Mouse (Mus musculus) embryonic facial prominence, embryonic 10.5 days (tissue): ENCODE results near the gene App. TPM values are rescaled to one million over a fixed set of nuclear protein-coding genes. Genes with fewer than 3 reads are reported as not detected.

ENCODE experiments used
- DNase-seq: peaks from one replicate; pipeline ENCODE4 v3.0.0-alpha.2; 2017; ENCODE audit warnings: low spot score
- H3K27ac ChIP-seq: fragments of 300-500 bp; sonication (generic); replicated peaks from 2 replicates; pipeline ENCODE4 v1.5.1; 2016; ENCODE audit warnings: mild to moderate bottlenecking
- H3K27me3 ChIP-seq: fragments of 300-500 bp; sonication (generic); replicated peaks from 2 replicates; pipeline ENCODE4 v1.6.1; 2016; ENCODE audit warnings: low read depth, mild to moderate bottlenecking; ENCODE audit not compliant: poor library complexity, severe bottlenecking
- H3K36me3 ChIP-seq: fragments of 300-500 bp; sonication (generic); replicated peaks from 2 replicates; pipeline ENCODE4 v1.6.1; 2016; ENCODE audit warnings: mild to moderate bottlenecking, moderate library complexity
- H3K4me1 ChIP-seq: fragments of 300-500 bp; sonication (generic); 2 replicates; pipeline ENCODE4 v1.6.1; 2016
- H3K4me3 ChIP-seq: fragments of 300-500 bp; sonication (generic); 2 replicates; pipeline ENCODE4 v1.5.1; 2016; ENCODE audit warnings: mild to moderate bottlenecking, moderate library complexity
- H3K9me3 ChIP-seq: fragments of 300-500 bp; sonication (generic); 2 replicates; pipeline ENCODE4 v1.6.1; 2016; ENCODE audit warnings: mild to moderate bottlenecking
- WGBS: fragments of 180-500 bp; shearing (Covaris S2); methylation state at CpG from one replicate; pipeline ENCODE4 v1.1.7; 2016; 5-methylcytosine and 5-hydroxymethylcytosine counted together
- polyA plus RNA-seq: library from polyadenylated mRNA; unstranded; fragments of >200 nt; fragmentation: Nextera tagmentation; extraction: Ambion mirVana; gene quantifications from 2 replicates; pipeline ENCODE4 v1.2.1, GENCODE M21; 2016

Gene App
- polyA plus RNA-seq, 1 experiment from 2014 or later, result 116 TPM

DNA sequence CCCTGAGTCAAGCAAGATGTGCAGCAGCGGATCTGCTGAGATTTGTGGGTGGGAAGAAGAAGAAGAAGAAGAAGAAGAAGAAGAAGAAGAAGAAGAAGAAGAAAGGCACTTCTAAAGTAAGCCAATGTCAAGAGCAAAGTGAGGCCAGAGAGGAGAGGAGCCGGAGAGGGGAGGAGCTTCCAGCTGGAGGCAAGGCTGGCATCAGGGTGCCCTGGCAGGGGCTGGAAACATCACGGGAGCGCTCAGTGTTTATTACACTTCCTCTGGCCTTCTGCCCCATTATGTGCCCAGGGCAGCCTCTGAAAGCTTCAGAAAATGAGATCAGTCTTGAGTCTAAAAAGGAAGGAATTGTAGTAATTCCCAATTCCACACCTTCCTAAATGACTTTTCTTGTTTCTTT, 145.2 kb downstream of the App start:
- peaks cover 97% of the 10 kb centered on the region for H3K36me3 ChIP-seq
- H3K4me3 ChIP-seq, result no peak overlapping the region

GRCm38 (mm10) chr16:85024706-85025105, 148.9 kb downstream of the App start:
- DNase-seq, result no peak
- peaks cover 83% of the 10 kb centered on the region for H3K36me3 ChIP-seq
- no peaks in the 10 kb centered on the region for H3K4me1 ChIP-seq
- no peaks in the 10 kb centered on the region for H3K9me3 ChIP-seq
- no peaks in the 10 kb centered on the region for H3K27me3 ChIP-seq
- H3K4me3 ChIP-seq, result no peak overlapping the region
- H3K27ac ChIP-seq, result no peak overlapping the region
- 96% methylated on average over 8 of the region's 8 CpGs for WGBS

More for the DNA sequence above, 145.2 kb downstream of the App start:
- DNase-seq, result no peak
- Histone ChIP-seq H3K4me1 (no peaks in the 10 kb centered on the region), H3K9me3 (no peaks in the 10 kb centered on the region), H3K27me3 (no peaks in the 10 kb centered on the region), H3K27ac (no peak overlapping the region)
- WGBS, result 98% methylated on average over 4 of the region's 4 CpGs

DNA sequence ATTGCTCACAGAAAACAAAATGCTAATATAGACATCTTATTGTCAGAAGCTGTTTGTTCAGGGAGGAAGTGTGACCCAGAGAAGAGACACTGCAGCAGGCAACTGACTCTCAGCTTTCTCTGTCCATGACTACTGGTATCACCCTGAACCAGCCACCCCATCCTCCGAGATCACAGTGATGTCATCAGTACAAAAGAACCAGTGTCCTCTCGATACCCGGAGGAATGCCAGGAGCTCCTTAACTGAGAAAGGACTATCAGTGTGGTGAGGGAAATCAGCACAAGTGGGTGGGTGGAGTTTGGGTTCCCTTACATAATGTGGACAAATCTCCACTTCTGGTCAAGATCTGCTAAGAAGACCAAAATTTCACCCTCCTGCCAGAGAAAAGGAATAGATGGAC, 150.5 kb downstream of the App start:
- 79% methylated on average over 3 of the region's 3 CpGs for WGBS
- Histone ChIP-seq H3K4me1 (no peaks in the 10 kb centered on the region), H3K9me3 (no peaks in the 10 kb centered on the region), H3K36me3 (peaks cover 75% of the 10 kb centered on the region), H3K27ac (no peak overlapping the region), H3K4me3 (no peak overlapping the region), H3K27me3 (no peaks in the 10 kb centered on the region)
- DNase-seq, result no peak

DNA sequence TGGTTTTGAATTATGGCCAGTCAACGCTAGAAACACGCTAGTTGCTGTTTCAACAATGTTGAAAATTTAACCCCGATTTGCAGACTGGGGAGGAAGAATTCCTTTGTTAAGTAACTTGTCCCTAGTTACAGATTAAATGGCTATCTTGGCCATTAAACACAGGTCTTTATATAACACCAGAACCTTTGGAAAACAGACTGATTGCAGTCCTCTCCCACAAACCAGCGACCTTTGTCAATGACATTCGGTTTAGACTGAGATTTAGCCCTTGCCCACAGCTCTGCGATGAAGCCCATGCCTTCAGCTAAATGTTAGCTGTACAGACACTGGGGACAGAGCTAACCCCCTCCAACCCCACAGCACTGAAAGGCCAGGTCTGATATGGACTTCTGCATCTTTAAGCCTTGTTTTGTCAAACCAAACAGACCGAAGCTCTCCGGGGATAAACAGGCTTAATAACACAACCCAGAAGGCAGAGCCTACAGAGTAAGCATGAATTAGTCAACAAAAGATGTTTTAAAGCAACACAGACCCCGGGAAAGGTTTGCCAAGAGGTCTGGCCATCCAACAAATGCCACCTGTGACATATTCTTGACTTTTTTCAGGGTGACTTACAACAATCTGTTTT, 152.8 kb downstream of the App start:
- peaks cover 64% of the 10 kb centered on the region for H3K36me3 ChIP-seq
- no peak for DNase-seq
- H3K27ac ChIP-seq, result no peak overlapping the region
- 91% methylated on average over 9 of the region's 9 CpGs for WGBS
- no peaks in the 10 kb centered on the region for H3K27me3 ChIP-seq
- H3K4me3 ChIP-seq, result no peak overlapping the region
- no peaks in the 10 kb centered on the region for H3K9me3 ChIP-seq
- no peaks in the 10 kb centered on the region for H3K4me1 ChIP-seq

- Histone ChIP-seq H3K9me3 (no peaks in the 10 kb centered on the region), H3K36me3 (peaks cover 60% of the 10 kb centered on the region), H3K4me3 (no peak overlapping the region), H3K4me1 (no peaks in the 10 kb centered on the region), H3K27ac (no peak overlapping the region), H3K27me3 (no peaks in the 10 kb centered on the region)
- WGBS, result 89% methylated on average over 5 of the region's 5 CpGs
- no peak for DNase-seq
These were observed 154.3 kb downstream of the App start for GRCm38 (mm10) chr16:85019273-85019672.

DNA sequence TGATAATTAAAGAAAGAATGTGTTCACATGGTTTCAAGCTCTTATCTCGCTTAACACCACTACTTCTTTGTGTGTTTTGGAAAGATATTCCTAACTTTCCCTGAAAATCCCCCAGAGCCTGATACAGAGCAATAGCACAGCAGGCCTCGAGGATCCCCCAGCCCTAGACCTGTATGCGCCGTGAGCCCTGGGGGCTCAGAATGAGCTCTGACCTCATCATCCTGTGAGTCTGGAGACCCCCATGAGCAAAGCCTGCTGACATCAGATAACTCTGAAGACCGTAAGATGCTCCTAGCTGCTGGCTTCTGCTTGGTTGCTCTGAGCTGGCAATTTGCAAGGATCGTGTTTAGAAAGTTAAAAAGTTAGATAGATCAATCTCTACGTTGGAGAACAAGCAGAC, 155.7 kb downstream of the App start:
- 83% methylated on average over 7 of the region's 7 CpGs for WGBS
- Histone ChIP-seq H3K4me3 (no peak overlapping the region), H3K27ac (no peak overlapping the region), H3K9me3 (no peaks in the 10 kb centered on the region), H3K27me3 (no peaks in the 10 kb centered on the region), H3K4me1 (no peaks in the 10 kb centered on the region), H3K36me3 (peaks cover 60% of the 10 kb centered on the region)
- no peak for DNase-seq

- H3K4me1 ChIP-seq, result no peaks in the 10 kb centered on the region
- no peak for DNase-seq
- H3K27ac ChIP-seq, result no peak overlapping the region
- WGBS, result 92% methylated on average over 3 of the region's 3 CpGs
- H3K9me3 ChIP-seq, result no peaks in the 10 kb centered on the region
- peaks cover 70% of the 10 kb centered on the region for H3K36me3 ChIP-seq
- H3K27me3 ChIP-seq, result no peaks in the 10 kb centered on the region
- H3K4me3 ChIP-seq, result no peak overlapping the region
These were observed 160.9 kb downstream of the App start for GRCm38 (mm10) chr16:85012695-85013094.

- WGBS, result 95% methylated on average over 5 of the region's 5 CpGs
- H3K27me3 ChIP-seq, result no peaks in the 10 kb centered on the region
- no peak overlapping the region for H3K27ac ChIP-seq
- no peaks in the 10 kb centered on the region for H3K9me3 ChIP-seq
- no peak for DNase-seq
- H3K4me3 ChIP-seq, result no peak overlapping the region
- no peaks in the 10 kb centered on the region for H3K4me1 ChIP-seq
- H3K36me3 ChIP-seq, result peaks cover 70% of the 10 kb centered on the region
These were observed 161.4 kb downstream of the App start for GRCm38 (mm10) chr16:85012172-85012571.

DNA sequence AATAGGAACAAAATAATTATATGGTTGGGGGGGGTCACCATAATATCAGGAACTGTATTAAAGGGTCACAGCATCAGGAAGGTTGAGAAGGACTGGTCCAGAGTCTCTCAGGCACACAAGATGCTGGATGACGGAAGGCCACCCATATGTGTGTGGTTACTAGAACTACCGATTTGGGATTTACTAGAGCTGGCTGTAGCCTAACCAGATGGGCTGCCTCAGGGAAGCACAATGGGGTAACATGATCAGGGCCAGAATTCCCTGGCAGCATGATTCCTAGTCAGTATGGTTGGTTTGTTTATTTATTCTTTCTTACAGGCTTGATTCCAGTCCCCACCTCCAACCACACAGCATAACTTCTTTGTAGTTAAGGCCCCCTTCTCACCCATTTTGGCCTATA, 162.9 kb downstream of the App start:
- H3K27ac ChIP-seq, result no peak overlapping the region
- H3K36me3 ChIP-seq, result peaks cover 73% of the 10 kb centered on the region
- WGBS, result 64% methylated on average over 2 of the region's 2 CpGs
- H3K4me1 ChIP-seq, result no peaks in the 10 kb centered on the region
- DNase-seq, result peak; percentile 15
- H3K9me3 ChIP-seq, result no peaks in the 10 kb centered on the region
- no peaks in the 10 kb centered on the region for H3K27me3 ChIP-seq
- no peak overlapping the region for H3K4me3 ChIP-seq

DNA sequence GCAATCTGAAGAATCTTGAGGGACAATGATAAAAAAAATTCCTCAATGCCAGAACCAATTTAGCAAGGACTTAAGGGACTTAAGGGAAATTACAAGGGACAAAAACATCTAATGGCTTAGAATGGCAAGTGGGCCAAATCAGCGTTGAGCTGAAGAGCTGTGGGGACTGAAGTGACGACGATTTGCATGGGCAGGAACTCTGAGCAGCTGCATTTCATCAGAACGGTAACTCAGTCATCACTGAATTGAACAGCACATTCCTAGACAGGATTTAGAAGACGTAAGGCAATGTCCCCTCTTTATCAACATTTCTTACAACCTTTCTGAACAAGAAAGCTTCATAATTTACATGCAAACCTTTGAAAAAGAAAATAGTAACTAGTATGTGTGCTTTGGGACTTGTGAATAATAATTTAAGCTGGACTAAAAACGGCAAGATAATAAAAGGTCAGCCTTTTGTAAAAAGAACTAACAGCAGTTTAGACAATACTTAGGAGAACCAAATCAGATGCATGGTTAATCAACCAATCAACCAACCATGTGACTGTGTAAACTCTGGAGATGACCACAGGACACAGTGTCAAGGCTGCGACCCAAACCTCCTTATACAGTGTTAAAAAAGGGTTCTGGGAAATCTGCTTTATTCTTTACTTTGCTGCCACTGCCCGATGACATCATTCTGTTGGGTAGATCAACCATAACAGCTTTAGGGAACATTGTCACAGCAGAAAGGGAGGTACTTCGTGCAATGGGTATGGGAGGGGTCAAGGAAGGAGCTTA, 164.5 kb downstream of the App start:
- Histone ChIP-seq H3K4me3 (no peak overlapping the region), H3K27ac (no peak overlapping the region), H3K4me1 (no peaks in the 10 kb centered on the region), H3K27me3 (no peaks in the 10 kb centered on the region), H3K36me3 (peaks cover 72% of the 10 kb centered on the region), H3K9me3 (no peaks in the 10 kb centered on the region)
- 71% methylated on average over 9 of the region's 9 CpGs for WGBS
- no peak for DNase-seq

DNA sequence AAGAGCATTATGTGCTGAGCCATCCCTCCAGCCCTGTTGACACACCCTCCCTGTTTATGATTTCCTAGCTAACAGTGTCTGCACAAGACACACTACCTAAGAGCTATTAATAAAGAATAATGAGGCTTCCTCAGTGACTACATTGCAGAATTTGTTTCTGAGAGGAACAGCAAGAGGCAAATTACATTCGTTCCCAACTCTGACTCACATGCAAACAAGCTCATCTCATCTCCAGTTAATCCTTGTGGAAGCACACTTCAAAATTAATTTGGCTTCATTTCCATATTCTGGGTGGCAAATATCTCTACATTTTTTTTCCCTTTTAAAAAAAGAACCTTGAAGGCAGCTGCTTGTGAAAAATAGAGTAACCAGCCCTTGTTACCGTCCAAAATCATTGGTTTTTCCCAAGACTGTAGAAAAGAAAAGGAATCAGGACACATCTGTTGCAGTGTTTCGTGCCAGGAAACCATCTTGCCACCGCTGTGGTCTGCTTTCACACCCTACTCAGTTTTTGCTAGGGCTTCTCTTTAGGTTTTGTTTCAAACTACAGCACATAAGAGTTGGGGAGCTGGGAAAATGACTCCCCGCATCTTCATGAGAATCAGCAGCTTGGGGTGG, 171.5 kb downstream of the App start:
- DNase-seq, result no peak
- 94% methylated on average over 5 of the region's 5 CpGs for WGBS
- Histone ChIP-seq H3K4me3 (no peak overlapping the region), H3K36me3 (peaks cover 68% of the 10 kb centered on the region), H3K9me3 (0 out of 2 replicates have a peak, but pooled peaks cover 2% of the 10 kb centered on the region), H3K27ac (no peak overlapping the region), H3K27me3 (no peaks in the 10 kb centered on the region), H3K4me1 (no peaks in the 10 kb centered on the region)

DNA sequence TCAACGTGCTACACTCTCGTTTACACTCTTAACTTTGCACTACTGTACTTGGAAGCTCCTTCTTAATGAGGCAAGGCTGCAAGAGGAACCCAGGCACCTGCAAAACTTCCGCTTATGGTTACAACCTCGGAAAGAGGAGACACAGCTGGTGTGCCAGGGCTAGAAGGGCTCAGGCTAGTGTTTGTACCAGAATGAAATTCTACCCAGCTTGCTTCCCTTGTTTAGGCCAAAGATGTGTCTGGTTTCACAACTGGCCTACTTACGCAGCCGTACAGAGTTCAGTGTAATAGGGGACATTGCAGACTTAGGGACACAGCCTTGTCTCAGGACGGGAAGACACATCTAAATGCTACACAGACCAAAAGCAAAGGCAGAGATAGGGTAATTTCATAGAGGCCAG, 173.3 kb downstream of the App start:
- no peak overlapping the region for H3K4me3 ChIP-seq
- DNase-seq, result no peak
- WGBS, result 88% methylated on average over 7 of the region's 7 CpGs
- H3K36me3 ChIP-seq, result peaks cover 65% of the 10 kb centered on the region
- H3K9me3 ChIP-seq, result 0 out of 2 replicates have a peak, but pooled peaks cover 2% of the 10 kb centered on the region
- H3K27me3 ChIP-seq, result no peaks in the 10 kb centered on the region
- no peaks in the 10 kb centered on the region for H3K4me1 ChIP-seq
- H3K27ac ChIP-seq, result no peak overlapping the region

- no peak for DNase-seq
- WGBS, result 90% methylated on average over 3 of the region's 3 CpGs
- H3K36me3 ChIP-seq, result peaks cover 62% of the 10 kb centered on the region
- no peaks in the 10 kb centered on the region for H3K4me1 ChIP-seq
- H3K27me3 ChIP-seq, result no peaks in the 10 kb centered on the region
- no peak overlapping the region for H3K27ac ChIP-seq
- H3K4me3 ChIP-seq, result no peak overlapping the region
- 0 out of 2 replicates have a peak, but pooled peaks cover 2% of the 10 kb centered on the region for H3K9me3 ChIP-seq
These were observed 176.0 kb downstream of the App start for GRCm38 (mm10) chr16:84997551-84997950.
